Mouse (Mus musculus) retina, postnatal 1 day (tissue): ENCODE measurements around the gene Wdr43.

ENCODE experiments used
- DNase-seq: peaks from one replicate; pipeline ENCODE4 v3.0.0-alpha.2; 2012

The Wdr43 gene

DNA sequence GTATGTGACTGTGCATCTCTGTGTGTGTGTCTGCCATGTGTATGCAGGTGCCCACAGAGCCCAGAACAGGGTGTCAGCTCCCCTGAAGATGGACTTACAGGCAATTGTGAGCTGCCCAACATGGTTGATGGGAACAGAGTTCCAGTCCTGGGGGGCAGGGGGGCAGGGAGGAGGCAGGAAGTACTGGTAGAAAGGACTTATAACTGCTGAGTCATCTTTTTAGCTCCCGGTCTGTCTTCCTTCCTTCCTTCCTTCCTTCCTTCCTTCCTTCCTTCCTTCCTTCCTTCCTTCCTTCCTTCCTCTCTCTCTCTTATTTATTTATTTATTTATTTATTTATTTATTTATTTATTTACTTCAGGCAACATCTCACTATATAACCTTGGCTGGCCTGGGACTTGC lies 48.5 kb downstream of the Wdr43 start:
- no peak for DNase-seq

DNA sequence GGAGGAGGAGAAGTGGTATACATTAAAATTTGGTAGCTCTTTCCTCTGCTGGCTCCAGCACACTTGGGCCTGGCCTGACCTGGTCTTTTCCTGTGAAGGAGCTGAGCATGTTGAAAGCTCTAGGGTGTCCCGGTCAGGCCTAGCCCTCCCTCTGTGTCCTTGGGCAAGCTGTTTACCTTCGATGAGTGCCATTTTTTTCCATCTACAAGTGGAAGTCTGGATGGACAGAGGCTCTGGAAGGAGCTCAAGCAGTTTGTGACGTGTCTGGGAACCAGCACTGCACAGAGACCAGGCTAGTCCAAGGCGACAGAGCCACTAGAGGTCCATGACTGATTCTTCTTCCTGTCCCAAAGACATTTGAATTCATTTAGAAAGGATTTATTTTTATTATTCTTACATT lies 49.5 kb downstream of the Wdr43 start:
- no peak for DNase-seq

DNA sequence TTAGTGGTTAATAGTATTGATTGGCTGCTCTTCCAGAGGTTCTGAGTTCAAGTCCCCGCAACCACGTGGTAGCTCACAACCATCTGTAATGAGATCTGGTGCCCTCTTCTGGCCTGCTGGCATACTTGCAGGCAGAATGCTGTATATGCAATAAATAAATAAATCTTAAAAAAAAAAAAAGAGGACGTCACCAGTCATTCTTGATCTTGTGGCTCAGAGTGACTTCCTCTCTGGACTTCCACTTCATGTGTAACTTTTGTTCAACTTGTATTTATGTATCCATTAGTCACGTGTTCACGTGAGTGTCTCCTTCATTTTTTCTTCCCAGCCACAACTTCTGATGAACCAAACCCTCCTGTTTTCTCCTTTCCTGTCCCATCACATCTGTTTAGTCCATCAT lies 53.8 kb downstream of the Wdr43 start:
- no peak for DNase-seq

DNA sequence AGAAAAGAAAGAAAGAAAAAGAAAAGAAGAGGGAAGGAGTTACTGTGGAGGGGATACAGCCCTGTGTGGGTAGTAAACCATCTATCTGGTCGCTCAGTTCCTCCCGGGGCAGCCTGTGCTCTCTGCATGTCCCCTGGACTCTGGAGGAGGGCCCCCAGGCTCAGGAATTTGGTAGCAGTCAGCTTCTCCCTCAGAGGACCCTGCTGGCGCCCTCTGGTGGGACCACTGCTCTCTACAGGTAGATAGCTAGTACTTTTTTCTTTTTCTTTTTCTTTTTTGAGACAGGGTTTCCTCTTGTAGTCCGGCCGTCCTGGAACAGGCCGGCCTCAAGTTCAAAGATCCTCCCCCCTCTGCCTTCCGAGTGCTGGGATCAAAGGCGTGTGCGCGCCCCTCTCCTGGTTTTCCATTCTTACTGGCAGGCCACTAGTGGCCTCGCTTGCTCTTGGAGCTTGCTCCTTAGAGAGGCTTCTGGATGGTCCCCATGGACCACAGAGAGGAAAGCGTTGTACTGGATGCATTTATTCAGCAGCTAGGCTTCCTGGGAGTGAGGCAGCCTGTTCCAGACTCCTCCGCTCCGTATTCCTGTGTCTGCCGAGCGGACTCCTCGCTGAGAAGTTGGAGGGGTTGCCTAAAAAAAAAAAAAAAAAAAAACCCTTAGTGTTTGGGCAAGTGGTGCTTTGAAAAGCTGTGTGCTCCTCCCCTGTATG lies 56.3 kb downstream of the Wdr43 start:
- peak; percentile 55 for DNase-seq

- DNase-seq = no peak
These were observed 57.4 kb downstream of the Wdr43 start, which contains the start of gene Togaram2 for GRCm38 (mm10) chr17:71673092-71673491. Gene Togaram2 (plus strand): TSS chr17:71673261.

- no peak for DNase-seq
These were observed 58.2 kb downstream of the Wdr43 start for GRCm38 (mm10) chr17:71673936-71674335.

GRCm38 (mm10) chr17:71674886-71675285 lies 59.2 kb downstream of the Wdr43 start:
- DNase-seq = no peak

DNA sequence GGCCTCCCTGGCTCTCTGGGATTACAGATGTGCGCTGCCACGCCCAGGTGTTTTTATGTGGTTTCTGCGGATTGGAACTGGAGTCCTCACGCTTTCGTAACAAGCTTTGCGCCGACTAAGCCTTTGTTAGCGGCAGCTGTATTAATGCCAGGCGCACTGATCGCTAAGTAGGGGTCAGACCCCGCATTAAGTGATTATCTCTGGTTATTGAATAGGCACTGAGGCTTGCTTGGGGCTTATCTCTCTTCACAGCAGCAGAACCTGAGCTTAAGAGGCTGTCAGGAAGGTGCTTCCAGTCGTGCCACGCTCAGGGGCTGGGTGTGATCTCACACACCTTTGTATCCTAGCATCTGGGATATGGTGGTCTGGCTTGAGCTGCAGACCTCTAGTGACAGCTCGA lies 66.0 kb downstream of the Wdr43 start:
- DNase-seq = peak; percentile 82

GRCm38 (mm10) chr17:71682379-71682778 lies 66.7 kb downstream of the Wdr43 start:
- DNase-seq = no peak

DNA sequence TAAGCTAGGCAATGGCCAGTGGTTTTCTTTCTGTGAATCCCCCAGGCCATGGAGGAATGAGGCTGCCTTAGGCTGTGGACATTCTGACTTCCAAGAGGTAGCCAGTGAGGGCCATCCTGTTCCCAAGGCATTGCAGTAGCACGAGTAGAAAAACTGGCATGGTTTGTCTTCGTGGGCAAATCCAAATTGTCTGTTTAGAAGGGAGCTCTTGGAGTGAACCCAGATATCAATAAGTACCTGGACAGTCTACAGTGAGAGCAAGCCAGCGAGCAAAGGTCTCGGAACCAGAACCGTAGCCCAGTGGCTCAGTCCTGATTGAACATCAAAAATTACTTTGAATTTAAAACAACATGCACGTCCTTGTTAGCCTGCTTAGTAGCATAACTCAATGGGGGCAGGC lies 67.6 kb downstream of the Wdr43 start:
- no peak for DNase-seq

- DNase-seq = peak; percentile 61
These were observed 68.5 kb downstream of the Wdr43 start for GRCm38 (mm10) chr17:71684103-71684608.

DNA sequence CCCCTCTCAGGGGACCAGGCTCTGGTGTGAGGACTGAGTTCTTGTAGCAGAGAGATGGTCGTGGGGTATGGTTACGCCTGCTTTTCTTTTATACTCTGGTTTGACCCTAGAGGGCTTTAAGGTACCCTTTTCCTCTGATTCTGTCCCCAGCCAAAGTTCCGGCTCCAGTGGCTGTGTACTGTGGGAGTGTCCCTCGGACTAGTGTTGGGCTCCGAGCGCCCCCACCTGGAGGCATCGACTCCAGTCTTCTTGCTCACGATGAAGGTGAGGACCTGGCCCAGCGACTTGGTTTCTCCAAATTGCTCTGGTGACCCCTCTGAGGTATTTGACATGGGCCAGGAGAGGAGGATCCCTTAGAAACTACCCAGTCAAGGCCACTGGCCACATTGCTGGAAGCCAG lies 71.7 kb downstream of the Wdr43 start:
- no peak for DNase-seq

DNA sequence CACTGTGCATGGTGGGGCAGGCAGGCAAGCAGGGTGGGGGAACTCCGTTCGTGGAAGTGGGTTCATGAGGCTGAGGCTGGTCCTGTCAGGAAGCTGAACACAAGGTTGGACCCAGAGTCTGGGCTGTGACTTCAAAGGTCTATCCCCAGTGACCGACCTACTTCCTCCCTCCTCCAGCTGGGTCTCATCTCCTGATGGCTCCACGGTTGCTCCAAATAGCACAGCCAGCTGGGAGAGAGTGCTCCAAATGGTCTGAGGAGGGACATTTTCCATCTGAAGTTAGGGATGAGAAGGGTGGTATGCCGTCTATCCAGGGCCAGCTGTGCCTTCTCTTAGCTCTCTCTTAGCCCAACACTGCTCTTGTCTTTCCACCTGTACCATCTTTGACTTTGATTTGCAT lies 74.2 kb downstream of the Wdr43 start:
- no peak for DNase-seq

DNA sequence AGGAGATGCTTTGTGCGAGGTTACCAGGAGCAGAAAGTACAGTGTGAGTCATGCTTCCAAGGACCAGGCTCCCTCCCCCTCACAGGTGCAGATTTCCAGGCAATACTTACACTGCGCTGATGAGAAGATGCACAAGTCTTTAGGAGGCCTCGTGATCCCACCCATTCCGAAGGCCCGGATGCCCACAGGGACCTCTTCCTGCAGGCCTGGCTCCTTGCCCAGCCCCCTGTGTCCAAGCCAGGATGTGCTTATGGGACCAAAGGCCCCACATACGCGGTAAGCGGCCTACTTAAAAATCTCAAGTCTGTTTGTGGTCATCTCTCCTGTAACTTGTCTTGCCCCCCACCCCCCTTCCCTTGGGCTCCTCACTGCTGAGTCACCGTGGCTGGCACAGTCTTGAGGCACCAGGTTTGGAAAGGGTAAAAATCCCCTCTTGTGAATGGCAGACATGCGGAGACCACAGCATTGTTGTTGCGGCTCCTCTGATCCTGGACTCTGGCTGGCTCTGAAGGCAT lies 75.7 kb downstream of the Wdr43 start:
- no peak for DNase-seq

DNA sequence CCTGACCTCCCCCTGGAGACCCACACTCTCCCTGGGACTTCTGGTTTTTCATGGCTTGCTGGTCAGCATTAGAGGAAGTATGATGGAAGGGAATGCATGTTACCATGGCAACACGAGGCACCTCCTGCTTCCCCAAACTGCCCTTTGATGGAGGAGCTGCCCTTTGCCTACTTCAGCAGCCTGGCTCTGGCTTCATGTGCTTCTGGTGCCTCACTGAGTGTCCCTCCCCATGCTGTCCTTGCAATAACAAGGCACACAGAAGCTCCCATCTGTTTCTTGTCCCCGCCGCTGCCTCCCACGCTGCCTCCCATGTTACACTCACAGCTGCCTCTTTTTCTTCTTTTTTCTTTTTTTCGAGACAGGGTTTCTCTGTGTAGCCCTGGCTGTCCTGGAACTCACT lies 77.6 kb downstream of the Wdr43 start:
- DNase-seq = no peak

- DNase-seq = no peak
These were observed 78.1 kb downstream of the Wdr43 start for GRCm38 (mm10) chr17:71693780-71694179.

- DNase-seq = no peak
These were observed 79.5 kb downstream of the Wdr43 start for GRCm38 (mm10) chr17:71695151-71695550.

GRCm38 (mm10) chr17:71695716-71696315 lies 80.1 kb downstream of the Wdr43 start:
- no peak for DNase-seq

DNA sequence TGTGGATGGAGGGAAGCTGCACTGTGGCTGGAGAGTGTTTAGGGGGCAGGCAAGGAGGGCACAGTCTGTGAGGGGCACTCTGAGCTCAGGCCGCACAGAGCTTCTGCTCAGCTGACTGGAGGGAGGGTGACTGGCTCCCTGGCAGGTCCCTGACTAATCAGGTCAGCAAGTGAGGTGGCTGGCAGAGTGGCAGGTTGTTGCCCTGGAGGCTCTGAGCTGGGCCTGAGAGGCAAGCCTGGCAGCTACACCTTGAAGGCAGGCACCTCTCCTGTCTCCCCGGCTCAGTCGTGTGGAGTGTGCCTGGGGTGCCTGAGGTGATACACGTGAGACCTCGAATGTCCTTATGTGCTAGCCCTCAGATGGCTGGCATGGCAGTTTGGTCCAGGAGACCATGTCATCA lies 80.7 kb downstream of the Wdr43 start:
- no peak for DNase-seq

DNA sequence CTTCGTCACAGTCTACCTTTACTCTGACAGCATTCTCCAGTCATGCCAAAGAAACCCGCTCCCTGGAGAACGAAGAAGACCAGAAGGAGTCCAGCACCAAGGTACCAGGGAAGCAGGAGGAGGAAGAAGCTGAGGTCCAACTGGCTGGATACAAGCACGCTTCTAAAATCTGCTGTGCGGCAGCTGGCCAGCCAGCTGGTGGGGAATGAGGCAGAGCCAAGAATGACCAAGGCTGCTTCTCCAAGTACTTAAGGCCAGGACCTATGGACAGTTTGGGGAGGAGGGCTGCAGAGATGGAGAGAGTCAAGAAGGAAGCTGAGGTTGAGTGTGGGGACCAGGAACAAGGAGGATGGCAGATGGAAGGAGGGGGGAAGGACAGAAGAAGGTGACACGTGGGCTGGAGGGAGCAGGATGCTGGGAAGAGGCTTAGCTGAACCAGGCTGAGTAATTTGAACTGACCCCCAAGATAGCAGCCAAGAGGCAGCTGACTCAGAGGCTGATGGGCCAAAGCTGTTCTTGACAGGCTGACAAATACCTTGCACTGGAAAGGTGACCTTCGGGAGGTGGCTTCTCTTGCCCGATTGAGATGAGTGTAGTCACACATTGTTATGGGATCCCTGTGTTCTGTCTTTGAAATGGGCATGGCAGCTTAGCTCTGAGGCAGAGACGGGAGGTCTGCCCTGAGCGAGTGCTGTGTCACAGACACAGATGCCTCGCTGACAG lies 82.4 kb downstream of the Wdr43 start:
- no peak for DNase-seq

GRCm38 (mm10) chr17:71698619-71698956 lies 82.9 kb downstream of the Wdr43 start:
- no peak for DNase-seq

DNA sequence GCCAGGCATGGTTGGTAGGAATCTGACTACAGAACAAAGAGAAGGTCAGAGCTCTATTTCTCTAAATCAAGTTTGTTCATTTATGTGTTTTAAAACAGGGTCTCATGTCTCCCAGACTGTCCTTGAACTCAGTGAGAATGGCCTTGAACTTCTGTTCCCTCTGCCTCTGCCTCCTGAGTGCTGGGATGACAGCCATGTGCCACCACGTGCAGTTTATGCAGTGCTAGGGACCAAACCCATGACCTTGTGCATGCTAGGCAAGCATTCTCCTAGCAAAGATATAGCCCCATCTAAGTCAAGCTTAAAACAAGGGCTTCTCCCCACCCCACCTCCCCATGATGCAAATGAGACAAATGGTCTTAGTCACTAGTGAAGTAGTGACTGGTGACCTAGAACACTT lies 89.4 kb downstream of the Wdr43 start:
- DNase-seq = no peak

DNA sequence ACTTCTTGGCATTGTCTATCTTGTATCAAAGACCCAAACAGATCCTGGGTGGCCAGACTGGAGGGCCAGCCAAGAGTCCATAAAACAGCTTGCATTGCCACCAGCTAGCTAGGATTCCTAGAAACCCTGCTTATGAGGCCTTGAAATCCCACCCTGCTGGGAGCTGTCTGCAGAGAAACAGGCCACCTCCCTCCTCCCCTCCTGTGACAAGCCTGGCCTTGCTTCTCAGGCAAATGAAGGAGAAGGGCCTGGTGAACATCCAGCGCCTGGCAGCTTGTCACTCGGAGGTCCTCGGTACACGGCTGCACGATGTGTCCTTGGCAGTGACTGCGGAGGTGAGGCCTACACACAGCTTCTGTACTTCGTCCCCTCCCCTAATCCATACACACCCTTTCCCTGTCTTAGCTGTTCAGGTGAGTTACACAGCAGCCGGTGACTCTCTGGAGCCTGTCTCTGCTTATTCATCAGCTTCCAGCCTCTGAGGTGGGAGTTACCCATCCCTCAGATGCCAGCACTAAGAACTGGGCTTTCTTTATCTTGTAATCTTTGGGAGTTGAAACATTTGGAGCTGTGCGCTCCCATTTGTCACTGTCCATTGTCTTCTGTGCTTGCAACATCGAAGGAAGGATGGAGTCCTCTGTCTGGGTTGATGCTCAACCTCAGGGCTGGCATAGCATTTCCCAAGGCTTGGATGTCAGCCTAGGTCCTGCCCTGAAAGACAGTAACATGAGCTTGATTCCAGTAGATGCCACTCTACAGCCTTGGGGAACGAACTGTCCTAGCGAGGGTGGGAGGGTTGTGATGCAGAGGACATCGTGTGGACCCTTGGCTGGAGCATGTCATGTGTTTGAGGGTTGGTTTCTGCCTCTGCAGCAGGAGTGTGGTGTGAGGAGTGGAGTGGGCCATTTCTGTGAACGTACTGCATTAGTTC lies 90.1 kb downstream of the Wdr43 start:
- DNase-seq = no peak
